Mouse (Mus musculus) kidney, adult 2 months (tissue): ENCODE measurements around the gene Ano6. TPM values are rescaled to one million over a fixed set of nuclear protein-coding genes. Genes with fewer than 3 reads are reported as not detected.
A peak's percentile ranks its signal among the peaks of the same experiment; 100 is the strongest.

ENCODE experiments used
- DNase-seq: peaks from one replicate; pipeline ENCODE4 v3.0.0; 2021
- H3K27ac ChIP-seq: fragments of 200-500 bp; 2 replicates; pipeline ENCODE4 v1.5.1; 2012; ENCODE audit warnings: low read depth, low read length, control low read depth, inconsistent platforms; ENCODE audit not compliant: insufficient read depth
- H3K27me3 ChIP-seq: fragments of 200-500 bp; replicated peaks from 2 replicates; pipeline ENCODE4 v1.6.1; 2012; ENCODE audit warnings: mild to moderate bottlenecking, moderate library complexity, low read length, inconsistent platforms; ENCODE audit not compliant: control insufficient read depth, insufficient read depth
- H3K36me3 ChIP-seq: fragments of 200-500 bp; 2 replicates; pipeline ENCODE4 v1.6.1; 2012; ENCODE audit warnings: mild to moderate bottlenecking, moderate library complexity, low read length, inconsistent platforms; ENCODE audit not compliant: control insufficient read depth, insufficient read depth
- H3K4me1 ChIP-seq: fragments of 200-500 bp; 2 replicates; pipeline ENCODE4 v1.6.1; 2011; ENCODE audit warnings: low read length; ENCODE audit not compliant: control insufficient read depth, insufficient read depth
- H3K4me3 ChIP-seq: fragments of 200-500 bp; 2 replicates; pipeline ENCODE4 v1.5.1; 2011; ENCODE audit warnings: mild to moderate bottlenecking, low read depth, low read length, control low read depth; ENCODE audit not compliant: insufficient read depth
- CTCF ChIP-seq: fragments of 200-500 bp; conservative IDR thresholded peaks from 2 replicates; pipeline ENCODE4 v1.5.1; 2011; ENCODE audit warnings: low read depth, mild to moderate bottlenecking, control low read depth, low read length, moderate library complexity, mixed read lengths; ENCODE audit not compliant: insufficient read depth, insufficient read length
- POLR2A ChIP-seq: fragments of 200-500 bp; IDR thresholded peaks from one replicate; pipeline ENCODE4 v1.6.1; 2011; ENCODE audit warnings: low read depth, low read length, control low read depth
- WGBS: fragments of 180-500 bp; shearing (Covaris S2); methylation state at CpG from one replicate; pipeline ENCODE4 v1.1.7; 2018; 5-methylcytosine and 5-hydroxymethylcytosine counted together
- polyA plus RNA-seq: library from polyadenylated mRNA; depleted of rRNA; stranded (reverse); fragments of >200 nt; gene quantifications from 2 replicates; pipeline ENCODE4 v1.2.3, GENCODE M21; 2012

The Ano6 gene
- polyA plus RNA-seq, 1 experiment, result 40.3 TPM

DNA sequence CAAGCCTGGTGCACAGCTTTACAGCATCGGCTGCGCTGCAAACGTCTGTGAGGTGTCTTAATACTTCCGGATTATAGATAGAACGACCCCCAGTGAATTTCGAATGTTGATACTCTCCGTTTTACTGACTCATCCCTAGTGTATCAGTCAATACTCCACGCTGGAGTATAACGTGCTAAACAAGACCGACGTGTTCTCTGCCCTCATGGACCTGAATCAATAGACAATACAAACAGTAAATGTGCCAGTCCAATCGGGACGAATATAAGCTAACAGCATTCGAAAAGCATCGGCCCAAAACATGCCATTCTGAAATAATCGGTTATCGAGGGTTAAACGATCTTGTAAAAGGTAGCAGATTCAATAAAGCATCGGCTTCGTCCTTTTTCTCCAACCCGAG is 40.6 kb upstream of the Ano6 start:
- no peak for TF ChIP-seq POLR2A
- no peak for TF ChIP-seq CTCF
- H3K4me1 ChIP-seq, result no peaks in the 10 kb centered on the region
- H3K4me3 ChIP-seq, result no peak overlapping the region
- no peaks in the 10 kb centered on the region for H3K36me3 ChIP-seq
- H3K27ac ChIP-seq, result no peak overlapping the region
- 93% methylated on average over 21 of the region's 21 CpGs for whole genome bisulfite sequencing
- no peaks in the 10 kb centered on the region for H3K27me3 ChIP-seq
- DNase-seq, result no peak

DNA sequence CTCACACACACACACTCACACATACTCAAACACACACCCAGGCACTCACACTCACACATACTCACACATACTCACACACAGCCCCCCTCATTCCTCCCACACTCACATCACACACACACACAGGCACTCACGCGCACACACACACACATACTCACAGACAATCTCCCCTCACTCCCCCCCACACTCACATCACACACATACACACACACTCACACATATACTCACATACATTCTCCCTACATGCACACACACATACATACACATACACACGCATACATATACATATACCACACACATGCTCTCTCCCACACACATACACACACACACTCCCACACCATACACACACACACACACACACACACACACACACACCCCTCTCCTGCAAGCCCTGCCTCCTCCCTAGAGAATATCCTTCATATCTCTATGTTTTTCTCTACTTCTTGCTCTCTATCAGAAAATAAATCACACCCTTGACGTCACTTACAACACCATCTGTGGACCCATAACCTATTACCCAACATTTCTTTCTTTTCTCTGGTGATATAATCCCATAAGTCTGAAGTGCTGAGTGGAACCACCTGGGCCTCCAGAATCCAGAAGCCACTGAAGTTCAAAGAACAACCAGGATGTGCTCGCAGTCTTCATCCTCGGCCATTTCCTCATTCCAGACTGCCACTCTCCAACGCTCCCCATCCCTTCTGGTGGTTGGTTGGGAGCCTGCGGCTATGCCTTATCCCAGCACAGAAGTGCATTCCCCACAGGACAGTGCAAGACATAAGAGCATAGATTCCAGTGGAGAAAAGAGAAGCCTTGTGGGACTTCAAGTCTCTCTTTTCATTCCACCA is 38.6 kb upstream of the Ano6 start:
- Histone ChIP-seq H3K27ac (no peak overlapping the region), H3K4me3 (no peak overlapping the region), H3K27me3 (no peaks in the 10 kb centered on the region), H3K36me3 (no peaks in the 10 kb centered on the region), H3K4me1 (no peaks in the 10 kb centered on the region)
- TF ChIP-seq POLR2A, result no peak
- no peak for TF ChIP-seq CTCF
- 75% methylated on average over 8 of the region's 8 CpGs for WGBS
- no peak for DNase-seq

DNA sequence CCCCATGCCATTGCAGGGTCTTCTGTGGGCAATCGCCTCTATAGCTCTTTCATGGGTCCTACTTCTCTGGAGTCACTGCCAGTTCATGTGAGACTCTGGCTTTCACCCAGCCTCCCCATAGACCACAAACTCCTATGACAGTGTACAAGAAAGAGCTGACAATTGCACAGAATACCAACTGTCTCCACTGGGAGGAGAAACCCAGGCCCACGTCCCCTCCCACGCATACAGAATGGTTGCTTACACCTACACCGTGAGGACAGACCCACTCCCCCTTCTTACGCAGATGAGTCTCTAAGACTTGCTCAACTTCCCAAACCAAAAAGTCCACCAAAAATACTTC is 38.0 kb upstream of the Ano6 start:
- no peaks in the 10 kb centered on the region for H3K4me1 ChIP-seq
- H3K27ac ChIP-seq, result no peak overlapping the region
- no peak for DNase-seq
- H3K36me3 ChIP-seq, result no peaks in the 10 kb centered on the region
- TF ChIP-seq POLR2A (no peak), CTCF (no peak)
- H3K27me3 ChIP-seq, result no peaks in the 10 kb centered on the region
- WGBS, result 72% methylated on average over 5 of the region's 5 CpGs
- no peak overlapping the region for H3K4me3 ChIP-seq

DNA sequence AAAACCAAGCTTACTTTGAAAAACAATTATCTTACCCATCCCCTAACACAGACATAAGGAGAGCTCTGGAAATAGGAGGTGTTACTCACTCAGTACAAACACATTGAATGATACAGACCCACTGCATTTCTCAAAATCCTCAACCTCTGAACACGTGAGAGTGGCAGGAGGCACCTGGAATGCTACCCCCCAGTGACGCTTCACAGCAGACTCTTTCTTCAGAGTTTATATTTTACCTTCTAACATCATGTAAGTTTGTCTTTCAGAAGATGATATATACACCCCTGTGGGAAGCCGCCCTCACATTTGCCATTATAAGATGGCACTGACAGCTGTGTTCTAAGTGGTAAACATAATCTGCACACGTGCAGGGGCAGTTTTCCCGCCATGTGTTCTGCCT is 37.6 kb upstream of the Ano6 start:
- H3K4me1 ChIP-seq, result no peaks in the 10 kb centered on the region
- 78% methylated on average over 4 of the region's 5 CpGs for WGBS
- no peaks in the 10 kb centered on the region for H3K27me3 ChIP-seq
- no peak for DNase-seq
- H3K27ac ChIP-seq, result no peak overlapping the region
- H3K4me3 ChIP-seq, result no peak overlapping the region
- TF ChIP-seq POLR2A (no peak), CTCF (no peak)
- no peaks in the 10 kb centered on the region for H3K36me3 ChIP-seq

DNA sequence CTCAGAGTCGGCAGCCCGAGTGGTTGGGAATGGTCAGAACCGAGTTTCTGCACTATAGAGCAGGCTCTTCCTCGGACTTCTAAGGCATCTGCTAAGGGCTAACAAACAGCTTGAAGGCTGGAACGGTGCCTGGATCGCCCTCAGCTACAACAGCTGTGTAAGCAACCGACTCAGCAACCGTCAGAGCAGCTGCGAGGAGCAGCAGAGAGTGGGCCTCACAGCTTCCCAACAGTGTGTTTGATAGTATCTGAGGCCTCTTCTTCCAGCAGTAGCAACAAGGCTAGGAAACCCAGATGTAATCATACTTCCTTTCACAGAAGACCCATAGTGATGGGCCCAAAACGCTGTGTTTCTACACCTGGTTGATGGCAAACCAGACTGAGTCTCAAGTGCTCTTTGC is 33.5 kb upstream of the Ano6 start:
- TF ChIP-seq POLR2A (no peak), CTCF (no peak)
- Histone ChIP-seq H3K4me3 (no peak overlapping the region), H3K27me3 (no peaks in the 10 kb centered on the region; the same call in 1 of the 2 replicates), H3K4me1 (no peaks in the 10 kb centered on the region), H3K36me3 (no peaks in the 10 kb centered on the region), H3K27ac (no peak overlapping the region)
- peak; percentile 72 for DNase-seq
- WGBS, result 40% methylated on average over 10 of the region's 10 CpGs

DNA sequence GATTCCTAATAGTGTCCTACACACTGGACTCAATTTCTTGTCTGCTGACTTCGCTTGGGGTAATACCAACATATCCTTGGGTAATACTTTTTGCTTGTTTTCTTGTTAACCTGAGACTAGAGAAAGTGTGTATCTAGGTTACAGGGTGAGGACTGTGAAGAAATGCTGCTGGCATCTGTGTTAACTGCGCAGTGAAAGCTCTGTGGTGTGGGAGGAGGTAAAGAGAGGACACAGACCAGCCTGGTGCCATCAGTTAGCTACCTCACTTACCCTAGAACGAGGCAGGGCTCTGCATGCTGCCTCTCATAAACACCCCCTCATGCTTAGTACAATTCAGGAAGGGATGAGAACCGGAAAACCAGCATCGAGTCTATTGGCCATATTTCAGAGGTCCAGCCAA is 32.6 kb upstream of the Ano6 start:
- no peaks in the 10 kb centered on the region for H3K36me3 ChIP-seq
- no peaks in the 10 kb centered on the region; the same call in 1 of the 2 replicates for H3K27me3 ChIP-seq
- TF ChIP-seq CTCF (no peak), POLR2A (no peak)
- no peak overlapping the region for H3K27ac ChIP-seq
- DNase-seq, result no peak
- H3K4me1 ChIP-seq, result no peaks in the 10 kb centered on the region
- WGBS, result 79% methylated on average over 5 of the region's 5 CpGs
- H3K4me3 ChIP-seq, result no peak overlapping the region

DNA sequence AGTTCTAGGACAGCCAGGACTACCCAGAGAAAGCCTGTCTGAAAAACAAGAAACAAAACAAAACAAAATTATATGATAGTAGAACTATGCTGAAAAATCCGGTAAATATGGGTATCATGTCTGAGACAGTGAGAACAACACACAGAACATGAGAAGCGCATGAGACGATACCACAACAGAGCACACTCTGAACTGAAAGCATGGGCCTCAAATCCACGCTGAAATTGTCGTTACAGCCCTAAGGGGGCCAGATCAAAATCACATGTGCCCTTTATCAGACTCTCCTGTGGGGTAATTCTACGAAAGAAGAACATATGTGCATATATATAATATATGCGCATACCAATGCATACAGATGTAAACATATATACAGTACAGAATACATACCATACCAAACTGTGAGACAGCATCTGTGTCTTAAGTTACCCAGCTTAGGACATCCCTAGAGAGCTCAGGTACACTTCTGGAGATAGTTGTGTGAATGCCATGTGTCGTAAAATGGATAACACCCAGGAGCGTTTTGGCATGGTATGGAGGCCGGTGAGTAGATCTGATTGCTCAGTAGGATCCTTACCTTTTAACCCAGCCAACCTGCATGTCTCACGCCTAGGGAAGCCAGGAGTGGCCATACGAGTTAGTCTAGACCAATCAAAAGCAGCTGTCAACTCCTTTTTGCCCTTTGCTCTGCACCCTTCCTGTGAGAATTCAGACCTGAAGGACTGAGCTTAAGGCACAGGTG is 31.8 kb upstream of the Ano6 start:
- WGBS, result 91% methylated on average over 12 of the region's 12 CpGs
- TF ChIP-seq CTCF (no peak), POLR2A (no peak)

DNA sequence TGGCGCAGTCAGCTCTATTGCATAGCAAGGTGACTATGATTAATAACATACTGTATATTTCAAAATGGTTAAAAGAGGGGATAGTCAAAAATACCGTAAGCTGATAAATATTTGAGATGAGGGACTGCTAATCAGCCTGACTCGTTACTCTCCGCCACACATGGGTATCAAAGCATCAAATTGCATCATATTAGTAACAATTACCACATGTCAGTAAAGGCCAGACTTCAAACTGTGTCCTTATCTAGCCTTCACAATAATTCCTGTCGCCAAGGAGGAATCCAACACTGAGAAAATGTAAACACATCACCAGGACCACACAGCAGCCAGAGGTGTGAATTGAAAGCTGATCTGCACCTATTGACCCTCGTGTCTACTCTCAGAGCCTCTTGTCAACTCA is 30.8 kb upstream of the Ano6 start:
- Histone ChIP-seq H3K4me3 (no peak overlapping the region), H3K4me1 (no peaks in the 10 kb centered on the region), H3K27ac (no peak overlapping the region), H3K27me3 (no peaks in the 10 kb centered on the region; the same call in 1 of the 2 replicates), H3K36me3 (no peaks in the 10 kb centered on the region)
- DNase-seq, result no peak
- WGBS, result 66% methylated on average over 6 of the region's 6 CpGs
- TF ChIP-seq POLR2A (no peak), CTCF (no peak)

More for the DNA sequence above, 31.8 kb upstream of the Ano6 start:
- no peak overlapping the region for H3K4me3 ChIP-seq
- H3K36me3 ChIP-seq, result no peaks in the 10 kb centered on the region
- no peaks in the 10 kb centered on the region; the same call in 1 of the 2 replicates for H3K27me3 ChIP-seq
- no peak for DNase-seq
- H3K27ac ChIP-seq, result no peak overlapping the region
- H3K4me1 ChIP-seq, result no peaks in the 10 kb centered on the region
